Mouse (Mus musculus) heart, embryonic 12.5 days (tissue): ENCODE results near the gene Ccl25. TPM values are rescaled to one million over a fixed set of nuclear protein-coding genes. Genes with fewer than 3 reads are reported as not detected.

Source experiments
- ATAC-seq: fragments of 200-750 bp; cut with Nextera tagmentation; 2 replicates; pipeline ENCODE4 v1.8.0; 2017; ENCODE audit warnings: moderate TSS enrichment, moderate library complexity; ENCODE audit not compliant: insufficient number of reproducible peaks, low FRiP score
- H3K27ac ChIP-seq: fragments of 300-500 bp; sonication (generic); 2 replicates; pipeline ENCODE4 v1.5.1; 2016; ENCODE audit warnings: mild to moderate bottlenecking, moderate library complexity; ENCODE audit not compliant: poor library complexity, severe bottlenecking
- H3K27me3 ChIP-seq: fragments of 300-500 bp; sonication (generic); replicated peaks from 2 replicates; pipeline ENCODE4 v1.6.1; 2016; ENCODE audit warnings: mild to moderate bottlenecking, moderate library complexity
- H3K36me3 ChIP-seq: fragments of 300-500 bp; sonication (generic); 2 replicates; pipeline ENCODE4 v1.6.1; 2016; ENCODE audit warnings: mild to moderate bottlenecking, moderate library complexity
- H3K4me1 ChIP-seq: fragments of 300-500 bp; sonication (generic); replicated peaks from 2 replicates; pipeline ENCODE4 v1.6.1; 2016; ENCODE audit warnings: mild to moderate bottlenecking
- H3K4me2 ChIP-seq: fragments of 300-500 bp; sonication (generic); 2 replicates; pipeline ENCODE4 v1.6.1; 2016; ENCODE audit warnings: mild to moderate bottlenecking, moderate library complexity
- H3K4me3 ChIP-seq: fragments of 300-500 bp; sonication (generic); 2 replicates; pipeline ENCODE4 v1.5.1; 2016; ENCODE audit warnings: mild to moderate bottlenecking
- H3K9ac ChIP-seq: fragments of 300-500 bp; sonication (generic); 2 replicates; pipeline ENCODE4 v1.6.1; 2016; ENCODE audit warnings: mild to moderate bottlenecking, moderate library complexity
- H3K9me3 ChIP-seq: fragments of 300-500 bp; sonication (generic); replicated peaks from 2 replicates; pipeline ENCODE4 v1.6.1; 2016; ENCODE audit warnings: mild to moderate bottlenecking, moderate library complexity
- WGBS: fragments of 180-500 bp; shearing (Covaris S2); methylation state at CpG from one replicate; pipeline ENCODE4 v1.1.7; 2016; 5-methylcytosine and 5-hydroxymethylcytosine counted together
- polyA plus RNA-seq: library from polyadenylated mRNA; unstranded; fragments of >200 nt; fragmentation: Nextera tagmentation; extraction: Ambion mirVana; gene quantifications from 2 replicates; pipeline ENCODE4 v1.2.1, GENCODE M21; 2016

Ccl25 gene
- polyA plus RNA-seq: 12.2 and 14.0 TPM in 2 replicates

DNA sequence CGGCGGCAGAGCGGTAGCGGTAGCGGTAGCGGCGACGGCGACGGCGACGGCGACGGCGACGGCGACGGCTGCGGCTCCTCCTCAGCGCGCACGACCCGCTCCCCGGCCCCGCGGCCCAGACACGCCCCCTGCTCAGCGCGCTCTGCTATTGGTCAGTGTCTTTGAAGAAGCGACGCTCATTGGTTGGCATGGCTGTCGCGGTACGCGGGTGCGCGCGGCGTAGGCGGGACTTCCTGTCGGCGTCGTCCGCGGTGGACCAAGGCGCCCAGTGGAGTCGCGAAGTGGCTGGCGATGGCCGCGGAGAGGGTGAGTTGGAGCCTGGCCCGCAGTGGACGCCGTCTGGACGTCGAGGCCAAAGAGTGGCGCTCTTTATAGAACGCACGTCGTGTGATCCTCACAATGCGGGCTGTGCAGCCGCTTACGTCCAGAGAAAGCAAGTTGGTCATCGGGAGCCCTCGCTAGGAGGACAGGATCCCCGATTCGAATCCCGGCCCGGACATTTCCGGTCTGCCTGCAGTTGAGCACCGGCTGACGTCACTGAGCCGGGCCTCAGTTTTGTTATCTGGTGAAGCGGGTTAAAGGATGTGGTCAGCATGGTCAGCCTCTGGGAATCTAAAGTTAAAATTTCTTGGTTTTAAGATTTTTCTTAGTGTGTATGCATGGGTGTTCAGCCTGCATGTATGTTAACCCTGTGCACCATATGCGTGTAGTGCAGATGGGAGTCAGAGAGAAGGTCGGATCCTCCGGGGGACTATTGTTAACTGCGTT, at the start of gene Ccl25, which contains the start of gene Elavl1:
TSS of gene Ccl25 (plus strand) at position 228 of the 768 bp plus-strand sequence.
TSS of gene Elavl1 (minus strand) at position 431 of the 768 bp plus-strand sequence.
- H3K9ac ChIP-seq: peak within 1 kb of the TSS; percentile 97
- peaks cover 48% of the 10 kb centered on the region for H3K36me3 ChIP-seq
- ATAC-seq: peak; percentile 99
- H3K4me2 ChIP-seq: peak within 1 kb of the TSS; percentile 91
- H3K27ac ChIP-seq: peak within 1 kb of the TSS; percentile 87
- no peaks in the 10 kb centered on the region for H3K9me3 ChIP-seq
- H3K4me3 ChIP-seq: peak within 1 kb of the TSS; percentile 84
- H3K4me1 ChIP-seq: peaks cover 41% of the 10 kb centered on the region
- no peaks in the 10 kb centered on the region for H3K27me3 ChIP-seq
- under 1% methylated on average over 69 of the region's 78 CpGs for WGBS

GRCm38 (mm10) chr8:4275275-4276110, 49.5 kb upstream of the Ccl25 start, which contains the start of gene Timm44:
Gene Timm44 (minus strand): TSS chr8:4275913.
- peak within 1 kb of the TSS; percentile 61 for H3K4me3 ChIP-seq
- peaks cover 34% of the 10 kb centered on the region for H3K36me3 ChIP-seq
- H3K9ac ChIP-seq: peak within 1 kb of the TSS; percentile 75
- WGBS: under 1% methylated on average over 39 of the region's 39 CpGs
- no peaks in the 10 kb centered on the region for H3K27me3 ChIP-seq
- peak within 1 kb of the TSS; percentile 32; the same call in 1 of the 2 replicates for H3K27ac ChIP-seq
- H3K4me1 ChIP-seq: peaks cover 9% of the 10 kb centered on the region; the same call in 1 of the 2 replicates
- no peaks in the 10 kb centered on the region for H3K9me3 ChIP-seq
- ATAC-seq: peak; percentile 95
- peak within 1 kb of the TSS; percentile 73 for H3K4me2 ChIP-seq

DNA sequence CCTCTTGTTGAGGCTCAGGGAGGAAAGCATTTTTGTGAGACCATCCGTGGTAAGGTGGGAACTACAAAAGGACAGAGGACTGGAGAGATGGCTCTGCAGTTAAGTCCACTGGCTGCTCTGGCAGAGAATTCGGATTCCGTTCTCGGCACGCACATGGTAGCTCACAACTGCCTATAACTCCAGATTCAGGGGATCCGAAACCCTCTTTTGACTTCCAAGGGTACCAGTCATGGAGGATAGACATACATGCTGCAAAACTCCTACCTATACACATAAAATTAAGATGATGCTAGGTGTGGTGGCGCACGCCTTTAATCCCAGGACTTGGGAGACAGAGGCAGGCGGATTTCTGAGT, 48.9 kb upstream of the Ccl25 start:
- no peaks in the 10 kb centered on the region for H3K27me3 ChIP-seq
- peaks cover 28% of the 10 kb centered on the region for H3K36me3 ChIP-seq
- WGBS: 25% methylated on average over 9 of the region's 9 CpGs
- peak overlapping the region; percentile 75 for H3K9ac ChIP-seq
- peaks cover 9% of the 10 kb centered on the region; the same call in 1 of the 2 replicates for H3K4me1 ChIP-seq
- peak overlapping the region; percentile 32; the same call in 1 of the 2 replicates for H3K27ac ChIP-seq
- ATAC-seq: peak; percentile 43; the same call in 1 of the 2 replicates
- H3K9me3 ChIP-seq: no peaks in the 10 kb centered on the region
- H3K4me3 ChIP-seq: peak overlapping the region; percentile 61
- H3K4me2 ChIP-seq: peak overlapping the region; percentile 73

DNA sequence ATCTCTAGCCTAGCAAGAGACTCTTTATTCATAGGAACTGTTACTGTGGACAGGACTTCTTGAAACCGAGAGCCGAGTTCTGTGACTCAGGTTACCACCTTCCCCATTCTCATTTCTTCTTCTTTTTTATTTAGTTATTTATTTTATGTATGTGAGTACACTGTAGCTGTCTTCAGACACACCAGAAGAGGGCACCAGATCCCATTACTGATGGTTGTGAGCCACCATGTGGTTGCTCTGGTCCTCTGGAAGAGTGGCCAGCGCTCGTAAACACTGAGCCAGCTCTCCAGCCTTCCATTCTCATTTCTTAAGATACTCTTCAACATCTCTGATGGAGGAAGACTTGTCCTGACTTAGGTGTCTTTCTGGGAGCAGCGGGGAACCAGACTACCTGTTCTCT, 32.3 kb upstream of the Ccl25 start:
- Histone ChIP-seq H3K27me3 (no peaks in the 10 kb centered on the region), H3K9me3 (no peaks in the 10 kb centered on the region), H3K36me3 (peaks cover 84% of the 10 kb centered on the region), H3K9ac (no peak overlapping the region), H3K27ac (no peak overlapping the region), H3K4me3 (no peak overlapping the region), H3K4me1 (no peaks in the 10 kb centered on the region), H3K4me2 (no peak overlapping the region)
- ATAC-seq: no peak
- WGBS: 88% methylated on average over 5 of the region's 5 CpGs

DNA sequence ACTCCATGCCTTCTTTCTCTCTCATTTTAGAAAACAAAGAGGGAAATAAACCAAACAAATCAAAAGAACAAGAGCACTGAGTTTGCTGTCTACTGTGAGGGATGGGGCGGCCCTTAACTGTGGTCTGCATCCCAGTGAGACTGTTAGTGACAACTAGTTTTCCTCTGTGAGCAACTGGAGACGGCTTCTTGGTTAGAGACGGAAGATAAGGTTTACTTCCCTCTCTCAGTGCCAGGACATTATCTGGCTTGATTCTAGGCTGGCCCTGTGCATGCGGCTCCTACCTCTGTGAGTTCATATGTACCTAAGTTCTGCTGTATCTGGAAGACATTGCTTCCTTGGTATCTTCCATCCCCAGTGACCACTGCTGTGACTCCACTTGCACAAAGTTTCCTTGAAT, 27.2 kb upstream of the Ccl25 start:
- no peak overlapping the region for H3K27ac ChIP-seq
- 76% methylated on average over 4 of the region's 4 CpGs for WGBS
- H3K27me3 ChIP-seq: no peaks in the 10 kb centered on the region
- no peak overlapping the region for H3K9ac ChIP-seq
- no peaks in the 10 kb centered on the region for H3K9me3 ChIP-seq
- ATAC-seq: no peak
- H3K4me3 ChIP-seq: no peak overlapping the region
- H3K4me2 ChIP-seq: no peak overlapping the region
- H3K36me3 ChIP-seq: peaks cover 86% of the 10 kb centered on the region
- no peaks in the 10 kb centered on the region for H3K4me1 ChIP-seq

- no peak overlapping the region for H3K9ac ChIP-seq
Measured at GRCm38 (mm10) chr8:4304124-4304547, 20.9 kb upstream of the Ccl25 start.

GRCm38 (mm10) chr8:4305838-4306237, 19.2 kb upstream of the Ccl25 start:
- no peaks in the 10 kb centered on the region for H3K9me3 ChIP-seq
- H3K36me3 ChIP-seq: peaks cover 87% of the 10 kb centered on the region
- no peak overlapping the region for H3K4me2 ChIP-seq
- WGBS: 73% methylated on average over 2 of the region's 2 CpGs
- H3K9ac ChIP-seq: no peak overlapping the region
- no peak overlapping the region for H3K4me3 ChIP-seq
- no peak for ATAC-seq
- H3K27me3 ChIP-seq: no peaks in the 10 kb centered on the region
- 0 out of 2 replicates have a peak, but pooled peaks cover 5% of the 10 kb centered on the region for H3K4me1 ChIP-seq
- no peak overlapping the region for H3K27ac ChIP-seq

More at GRCm38 (mm10) chr8:4304124-4304547, 20.9 kb upstream of the Ccl25 start:
- Histone ChIP-seq H3K9me3 (no peaks in the 10 kb centered on the region), H3K27me3 (no peaks in the 10 kb centered on the region), H3K4me2 (no peak overlapping the region), H3K36me3 (peaks cover 87% of the 10 kb centered on the region), H3K4me3 (no peak overlapping the region), H3K27ac (no peak overlapping the region), H3K4me1 (0 out of 2 replicates have a peak, but pooled peaks cover 5% of the 10 kb centered on the region)
- no peak; the same call in 1 of the 2 replicates for ATAC-seq
- WGBS: 50% methylated on average over 3 of the region's 3 CpGs

DNA sequence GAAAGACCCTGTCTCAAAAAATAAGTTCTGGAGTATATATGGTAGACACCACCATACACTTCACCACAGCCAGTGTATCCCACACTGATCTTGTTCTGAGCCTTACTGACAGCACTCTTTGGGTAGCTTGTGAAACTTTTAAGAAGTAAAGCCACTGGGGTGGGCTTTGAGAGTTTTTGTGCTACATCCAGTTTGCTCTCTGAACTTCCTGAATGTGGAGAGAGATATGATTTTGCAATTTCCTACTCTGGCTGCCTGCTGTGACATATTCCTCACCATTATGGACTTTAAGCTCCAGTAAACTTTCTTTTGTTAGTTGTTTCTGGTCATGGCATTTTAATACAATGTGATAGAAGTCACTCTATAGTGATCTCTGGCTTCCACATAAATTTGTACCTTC, 12.9 kb upstream of the Ccl25 start:
- ATAC-seq: no peak

DNA sequence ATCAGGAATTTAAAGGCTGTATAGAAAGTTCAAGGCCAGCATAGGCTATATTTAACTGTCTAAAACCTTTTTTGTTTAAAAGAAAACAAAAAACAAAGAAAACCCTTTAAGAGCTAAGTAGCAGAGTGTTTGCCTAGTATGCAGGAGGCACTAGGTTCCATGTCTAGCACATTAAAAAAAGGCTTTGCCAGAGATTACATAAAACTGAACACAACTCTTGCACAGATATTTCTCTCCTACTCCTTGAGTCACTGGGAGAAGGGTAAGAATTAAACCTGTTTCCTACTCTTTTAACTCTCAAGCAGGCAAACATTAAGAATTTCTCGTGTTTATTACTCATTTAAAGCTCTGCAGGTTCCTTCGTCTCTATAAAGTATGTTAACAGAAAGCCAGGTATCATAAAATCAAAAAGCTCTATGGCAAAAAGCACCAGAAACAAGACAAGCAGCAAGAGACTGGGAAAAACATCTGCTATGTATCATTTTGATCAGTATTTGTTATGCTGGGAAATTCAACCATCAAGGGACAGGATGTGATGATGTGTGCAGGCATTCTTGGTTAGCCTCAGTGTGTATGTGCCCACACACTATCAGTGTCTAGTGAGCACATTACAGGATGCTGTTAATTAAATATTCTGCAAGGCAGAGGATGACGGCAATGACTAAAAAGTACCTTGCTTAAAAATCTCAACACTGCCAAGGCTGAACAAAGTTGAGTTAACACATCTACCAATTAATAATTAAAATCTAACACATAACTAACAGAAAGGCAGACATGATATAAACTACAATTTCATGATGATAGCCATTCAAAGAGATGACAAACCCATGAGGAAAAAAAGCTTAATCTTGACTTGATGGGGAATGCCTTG, 11.5 kb upstream of the Ccl25 start:
- H3K36me3 ChIP-seq: peaks cover 35% of the 10 kb centered on the region
- no peak overlapping the region for H3K27ac ChIP-seq
- no peaks in the 10 kb centered on the region for H3K27me3 ChIP-seq
- WGBS: 72% methylated on average over 3 of the region's 3 CpGs
- H3K9ac ChIP-seq: no peak overlapping the region
- no peak for ATAC-seq
- H3K4me2 ChIP-seq: no peak overlapping the region
- H3K4me3 ChIP-seq: no peak overlapping the region
- 0 out of 2 replicates have a peak, but pooled peaks cover 11% of the 10 kb centered on the region for H3K4me1 ChIP-seq
- no peaks in the 10 kb centered on the region for H3K9me3 ChIP-seq

More for the DNA sequence above, 12.9 kb upstream of the Ccl25 start:
- Histone ChIP-seq H3K4me1 (0 out of 2 replicates have a peak, but pooled peaks cover 11% of the 10 kb centered on the region), H3K4me3 (no peak overlapping the region), H3K36me3 (peaks cover 42% of the 10 kb centered on the region), H3K27me3 (no peaks in the 10 kb centered on the region), H3K9me3 (no peaks in the 10 kb centered on the region), H3K9ac (no peak overlapping the region), H3K27ac (no peak overlapping the region), H3K4me2 (no peak overlapping the region)

GRCm38 (mm10) chr8:4314852-4315251, 10.2 kb upstream of the Ccl25 start:
- no peak overlapping the region for H3K27ac ChIP-seq
- H3K4me1 ChIP-seq: peaks cover 18% of the 10 kb centered on the region; the same call in 1 of the 2 replicates
- H3K9me3 ChIP-seq: no peaks in the 10 kb centered on the region
- H3K4me3 ChIP-seq: no peak overlapping the region
- H3K9ac ChIP-seq: no peak overlapping the region
- no peak overlapping the region for H3K4me2 ChIP-seq
- ATAC-seq: no peak
- H3K36me3 ChIP-seq: peaks cover 27% of the 10 kb centered on the region
- no peaks in the 10 kb centered on the region for H3K27me3 ChIP-seq
- WGBS: 92% methylated on average over 3 of the region's 3 CpGs
